Mouse (Mus musculus) gastrocnemius, adult 18-20 months (tissue): ENCODE results near the gene Fgfr2. TPM values are rescaled to one million over a fixed set of nuclear protein-coding genes. Genes with fewer than 3 reads are reported as not detected.
A peak's percentile ranks its signal among the peaks of the same experiment; 100 is the strongest.

Source experiments
- DNase-seq: peaks from one replicate; pipeline ENCODE4 v3.0.0; 2021; ENCODE audit warnings: low spot score
- total RNA-seq, 2 experiments: library from RNA; stranded (reverse); gene quantifications; 2 replicates each; pipeline ENCODE4 v1.2.3; 2021

Gene Fgfr2
- total RNA-seq, 2 experiments from 2014 or later: 0.43 to 0.88 TPM

GRCm38 (mm10) chr7:132949968-132950367 is 173.2 kb downstream of the Fgfr2 start:
- no peak for DNase-seq

DNA sequence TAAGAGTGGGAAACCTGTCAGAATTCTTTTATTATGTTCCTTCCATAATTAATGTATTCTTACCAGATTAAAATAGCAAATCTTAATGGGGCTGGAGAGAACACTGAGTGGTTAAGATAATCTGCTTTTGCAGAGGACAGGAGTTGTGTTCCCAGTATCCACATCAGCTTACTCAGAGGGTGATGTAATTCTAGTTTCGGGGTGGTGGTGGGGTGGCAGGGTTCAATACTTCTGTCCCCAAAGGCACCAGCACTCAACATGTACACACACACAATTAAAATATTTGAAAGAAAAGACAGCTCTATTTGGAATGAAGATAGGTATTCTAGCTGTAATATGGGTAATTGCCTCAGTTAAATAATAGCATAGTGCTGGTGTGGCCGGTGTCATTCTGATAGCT is 182.6 kb downstream of the Fgfr2 start:
- DNase-seq: no peak

DNA sequence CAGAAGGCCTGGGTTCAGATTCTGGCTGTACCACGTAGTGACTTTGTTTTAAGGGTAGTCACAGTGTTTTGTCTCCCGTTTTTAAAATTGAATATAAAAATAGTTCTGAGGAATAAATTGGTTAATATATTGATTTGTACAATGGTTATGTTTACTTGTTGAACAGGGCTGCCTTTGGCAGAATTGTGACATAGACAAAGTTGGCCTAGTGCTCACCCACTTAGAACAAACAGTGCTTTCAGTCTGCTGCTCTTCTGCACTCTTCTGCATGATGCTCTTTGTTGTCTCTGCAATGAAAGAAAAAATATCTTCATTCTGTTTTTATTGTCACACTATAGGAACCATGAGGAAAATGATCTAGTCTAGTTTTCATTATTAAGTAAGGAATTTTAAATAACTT is 184.0 kb downstream of the Fgfr2 start:
- no peak for DNase-seq

GRCm38 (mm10) chr7:132934743-132935142 is 188.4 kb downstream of the Fgfr2 start:
- no peak for DNase-seq

DNA sequence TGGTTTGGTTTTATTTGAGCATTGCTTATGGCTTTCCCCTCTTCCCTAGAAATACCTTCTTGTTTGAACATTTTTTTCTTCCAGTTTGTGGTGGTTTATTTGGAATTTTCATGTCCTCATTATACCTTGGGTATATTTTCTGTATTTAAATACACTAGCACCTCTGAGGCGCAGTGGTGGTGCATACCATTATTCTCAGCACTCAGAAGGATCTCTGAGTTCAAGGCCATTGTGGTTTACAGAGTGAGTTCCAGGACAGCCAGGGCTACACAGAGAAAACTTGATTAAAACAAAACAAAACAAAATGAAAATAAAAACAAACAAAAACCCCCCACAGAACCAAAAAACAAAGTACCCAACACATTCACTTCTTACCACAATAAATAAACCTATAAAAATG is 189.8 kb downstream of the Fgfr2 start:
- DNase-seq: no peak

- DNase-seq: peak; percentile 58
Measured at GRCm38 (mm10) chr7:132931560-132932351, 191.4 kb downstream of the Fgfr2 start.

GRCm38 (mm10) chr7:132930850-132931559 is 192.1 kb downstream of the Fgfr2 start, which contains the start of gene Zranb1:
Gene Zranb1, plus strand, starts transcription at chr7:132931142.
- peak; percentile 98 for DNase-seq

DNA sequence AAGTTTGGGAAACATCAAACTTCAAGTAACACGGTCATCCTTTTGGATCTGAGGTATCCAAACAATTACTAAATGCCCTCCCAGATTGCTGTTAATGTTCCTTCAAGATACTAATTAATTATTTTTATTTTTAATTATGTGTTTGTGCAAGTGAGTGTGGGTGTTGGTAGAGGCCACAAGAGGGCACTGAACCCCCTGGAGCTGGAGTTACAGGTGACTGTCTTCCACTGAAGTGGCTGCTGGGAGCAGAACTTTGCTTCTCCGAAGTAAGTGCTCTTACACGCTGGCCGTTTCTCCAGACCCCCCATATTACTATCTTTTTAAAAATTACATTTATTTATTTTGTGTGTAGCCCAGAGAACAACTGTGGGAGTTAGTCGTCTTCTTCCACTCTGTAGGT is 193.1 kb downstream of the Fgfr2 start:
- DNase-seq: no peak

DNA sequence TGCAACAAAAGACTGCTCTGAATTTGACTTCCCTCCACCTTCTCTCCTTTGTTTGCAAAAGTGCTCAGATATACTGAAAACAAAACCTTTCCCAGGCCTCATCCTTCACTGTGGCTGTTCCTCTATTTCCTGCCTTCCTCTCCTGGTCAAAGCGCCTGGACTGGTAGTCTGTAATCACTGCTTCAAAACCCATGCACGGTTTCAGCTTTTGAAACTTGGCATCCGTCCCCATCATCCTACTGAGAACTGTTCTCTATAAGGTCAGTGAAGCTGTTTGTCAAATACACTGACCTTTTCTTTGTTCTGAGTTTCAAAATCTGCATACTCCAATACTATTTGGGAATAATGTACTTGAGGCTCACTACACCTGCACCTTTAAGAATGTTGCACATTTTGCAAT is 195.9 kb downstream of the Fgfr2 start:
- DNase-seq: no peak

- no peak for DNase-seq
Measured at GRCm38 (mm10) chr7:132925227-132925626, 197.9 kb downstream of the Fgfr2 start.

DNA sequence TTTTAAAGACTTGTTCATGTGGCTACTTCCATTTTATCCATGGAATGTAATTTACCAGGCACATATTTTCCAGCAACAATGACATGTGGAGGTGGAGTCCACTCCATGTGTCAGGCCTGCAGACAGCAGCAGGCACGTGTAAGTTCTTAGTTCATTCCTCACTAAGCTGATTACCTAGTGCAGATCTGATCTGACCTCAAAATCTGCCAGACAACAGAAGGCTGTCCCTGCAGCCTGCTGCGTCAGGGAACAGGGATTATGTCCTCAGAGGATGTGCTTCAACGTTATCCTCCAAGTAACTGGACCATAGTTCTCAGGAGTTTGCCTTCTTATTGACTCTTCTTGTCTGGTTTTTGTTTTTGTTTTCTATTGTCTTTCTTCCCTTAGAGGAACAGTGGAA is 201.2 kb downstream of the Fgfr2 start:
- DNase-seq: no peak

- no peak for DNase-seq
Measured at GRCm38 (mm10) chr7:132903796-132904195, 219.4 kb downstream of the Fgfr2 start.

DNA sequence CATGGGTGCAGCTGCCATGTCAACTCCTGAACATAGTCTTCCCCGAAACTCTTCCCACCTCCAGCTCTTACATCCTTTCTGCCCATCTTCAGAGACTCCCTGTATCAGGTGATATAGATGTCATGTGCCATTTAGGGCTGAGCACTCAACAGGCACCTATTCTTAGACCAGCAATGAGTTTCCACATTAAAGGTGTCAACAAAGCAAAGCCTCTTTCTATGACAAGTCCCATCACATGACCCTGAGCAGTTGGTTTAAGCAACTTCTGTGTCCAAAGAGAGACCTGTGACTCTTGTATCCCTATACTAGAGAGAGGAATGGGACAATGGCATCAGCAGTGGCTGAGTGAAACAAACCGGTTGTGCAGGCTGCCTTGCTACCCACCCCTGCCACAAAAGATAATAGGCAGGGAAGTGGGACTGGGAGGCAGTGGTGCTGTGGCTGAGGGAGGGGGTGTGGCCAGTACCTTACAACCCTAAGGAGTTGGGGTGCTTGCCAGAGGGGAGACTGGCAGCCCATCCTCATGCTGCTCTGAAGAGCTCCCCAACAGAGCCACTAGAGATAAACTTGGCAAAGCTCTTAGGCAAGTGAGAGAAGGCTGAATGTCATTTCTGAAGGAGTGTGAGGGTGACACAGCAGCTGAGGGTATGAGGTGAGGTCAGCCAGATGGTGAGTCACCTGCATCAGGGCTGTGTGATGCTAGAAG is 222.2 kb downstream of the Fgfr2 start:
- no peak for DNase-seq

DNA sequence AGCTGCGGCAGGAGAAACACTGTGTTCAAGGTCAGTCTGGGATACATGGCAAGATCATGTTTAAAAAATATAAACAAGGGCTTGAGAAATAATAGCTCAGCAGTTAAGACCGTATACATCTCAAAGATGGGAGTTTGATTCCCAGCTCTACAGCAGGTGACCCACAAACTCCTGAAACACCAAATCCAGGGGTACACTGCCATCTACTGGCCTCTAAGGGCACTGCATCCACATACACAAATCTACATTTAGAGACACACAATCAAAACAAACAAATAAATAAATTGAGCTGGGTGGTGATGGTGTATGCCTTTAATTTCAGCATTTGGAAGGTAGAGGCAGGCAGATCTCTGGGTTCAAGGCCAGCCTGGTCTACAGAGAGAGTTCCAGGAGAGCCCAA is 224.9 kb downstream of the Fgfr2 start:
- DNase-seq: no peak

DNA sequence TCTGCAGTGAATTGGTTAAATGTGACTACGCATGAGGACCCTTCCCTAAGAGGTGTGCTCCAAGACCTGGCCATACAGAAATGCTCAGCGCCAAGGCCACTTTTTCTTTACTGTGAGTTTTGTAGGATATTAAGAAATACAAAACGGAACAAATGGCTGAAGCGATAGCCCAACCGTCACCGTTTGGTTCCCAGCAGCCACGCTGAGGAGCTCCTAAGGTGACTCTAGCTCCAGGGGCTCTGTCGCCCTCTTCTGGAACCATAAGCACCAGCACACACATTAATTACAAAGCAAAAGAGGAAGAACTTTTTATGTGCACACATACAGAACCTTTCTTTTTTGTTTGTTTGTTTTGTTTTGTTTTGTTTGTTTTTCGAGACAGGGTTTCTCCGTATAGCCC is 225.9 kb downstream of the Fgfr2 start:
- DNase-seq: no peak

DNA sequence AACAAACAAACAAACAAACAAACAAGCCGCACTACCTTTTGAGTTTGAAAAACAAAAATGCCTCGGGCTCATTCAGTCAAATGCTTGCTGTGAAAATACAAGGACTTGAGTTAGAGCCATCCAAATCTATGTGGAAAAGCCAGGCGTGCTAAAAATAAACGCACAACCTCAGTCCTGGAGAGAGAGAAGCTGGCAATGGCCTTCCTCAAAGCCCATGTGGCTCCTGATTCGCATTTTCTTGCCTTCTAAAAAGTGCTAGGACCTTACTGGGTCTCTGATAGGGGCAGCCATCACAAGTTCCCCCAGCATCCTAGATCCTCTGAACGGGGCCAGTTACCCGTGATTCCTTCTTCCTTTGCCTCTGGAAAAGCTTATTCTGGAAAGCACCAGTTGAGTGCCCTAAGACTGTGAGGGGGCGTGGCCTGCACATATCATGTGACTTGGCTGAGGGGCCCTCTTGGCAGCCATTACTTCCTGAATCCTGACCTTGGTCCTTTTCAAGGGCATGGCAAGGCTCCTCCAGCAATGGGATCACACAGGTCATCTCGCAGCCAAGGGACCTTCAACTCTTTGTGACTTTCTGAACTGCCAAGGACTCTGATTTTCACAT is 226.8 kb downstream of the Fgfr2 start:
- no peak for DNase-seq

DNA sequence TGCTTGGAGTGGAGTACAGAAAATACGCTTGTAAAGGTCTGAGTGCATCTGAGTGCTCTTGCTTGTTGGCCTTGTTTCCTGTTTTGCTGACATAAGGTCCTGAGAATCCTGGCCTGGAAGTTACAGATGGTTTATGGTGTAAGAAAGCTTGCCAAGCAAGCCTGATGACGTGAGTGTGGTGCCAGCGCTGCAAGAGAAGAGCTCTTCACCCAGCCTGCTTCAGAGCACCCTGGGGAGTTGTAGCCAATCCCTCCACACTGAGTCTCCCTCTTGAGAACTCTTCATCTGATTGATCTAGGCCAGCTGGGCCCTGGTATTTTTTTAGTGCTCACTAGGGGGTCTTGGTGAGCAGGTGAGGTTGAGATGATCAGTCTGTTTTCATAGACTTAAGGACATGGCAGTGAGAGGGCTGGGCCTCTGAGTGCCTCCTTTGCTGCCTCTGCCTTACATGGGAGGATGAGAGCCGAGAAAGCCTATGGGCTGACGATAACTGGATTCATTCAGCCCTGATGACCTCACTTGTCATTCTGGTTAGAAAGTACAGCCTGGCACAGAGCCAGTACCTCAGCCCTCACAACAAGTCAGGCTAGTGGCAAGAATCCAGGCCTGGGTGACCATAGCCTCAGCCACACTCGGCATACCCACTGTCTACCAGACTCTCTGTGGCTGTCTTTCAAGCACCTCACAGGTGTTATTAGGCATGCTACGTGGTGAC is 228.2 kb downstream of the Fgfr2 start:
- peak; percentile 44 for DNase-seq

GRCm38 (mm10) chr7:132893336-132893735 is 229.8 kb downstream of the Fgfr2 start:
- DNase-seq: no peak

DNA sequence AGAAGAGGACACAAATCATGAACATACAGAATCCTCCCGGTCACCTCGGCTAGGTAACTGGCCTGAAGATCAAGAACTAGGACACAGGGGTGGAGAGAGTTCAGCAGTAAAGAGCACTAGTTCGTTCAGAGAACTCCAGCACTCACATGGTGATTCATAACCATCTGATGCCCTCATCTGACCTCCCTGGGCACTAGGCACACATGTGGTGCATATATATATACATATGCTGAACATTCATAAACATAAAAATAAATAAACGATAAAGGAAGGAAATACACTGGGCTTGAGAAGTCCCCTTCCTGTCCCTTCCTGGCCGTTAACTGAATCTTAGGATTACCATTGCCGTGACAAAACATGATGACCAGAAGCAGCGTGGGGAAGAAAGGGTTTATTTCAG is 230.3 kb downstream of the Fgfr2 start:
- no peak for DNase-seq

DNA sequence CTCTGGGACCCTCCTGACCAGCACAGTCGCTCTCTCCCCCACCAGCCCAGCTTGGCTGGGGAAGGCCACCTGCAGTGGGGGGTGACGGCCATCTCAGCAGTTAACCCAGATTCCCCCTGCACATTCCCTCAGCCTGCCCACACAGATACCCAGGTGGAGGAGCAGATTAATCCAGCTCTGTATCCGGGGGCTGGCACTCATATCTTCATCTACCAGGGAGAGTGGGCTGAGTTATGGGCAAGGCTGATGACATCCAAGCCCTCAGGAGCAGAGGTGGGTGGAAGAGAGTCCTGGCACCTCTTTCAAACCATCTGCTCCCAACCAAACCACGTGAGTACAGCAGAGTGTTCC is 230.9 kb downstream of the Fgfr2 start:
- DNase-seq: no peak

DNA sequence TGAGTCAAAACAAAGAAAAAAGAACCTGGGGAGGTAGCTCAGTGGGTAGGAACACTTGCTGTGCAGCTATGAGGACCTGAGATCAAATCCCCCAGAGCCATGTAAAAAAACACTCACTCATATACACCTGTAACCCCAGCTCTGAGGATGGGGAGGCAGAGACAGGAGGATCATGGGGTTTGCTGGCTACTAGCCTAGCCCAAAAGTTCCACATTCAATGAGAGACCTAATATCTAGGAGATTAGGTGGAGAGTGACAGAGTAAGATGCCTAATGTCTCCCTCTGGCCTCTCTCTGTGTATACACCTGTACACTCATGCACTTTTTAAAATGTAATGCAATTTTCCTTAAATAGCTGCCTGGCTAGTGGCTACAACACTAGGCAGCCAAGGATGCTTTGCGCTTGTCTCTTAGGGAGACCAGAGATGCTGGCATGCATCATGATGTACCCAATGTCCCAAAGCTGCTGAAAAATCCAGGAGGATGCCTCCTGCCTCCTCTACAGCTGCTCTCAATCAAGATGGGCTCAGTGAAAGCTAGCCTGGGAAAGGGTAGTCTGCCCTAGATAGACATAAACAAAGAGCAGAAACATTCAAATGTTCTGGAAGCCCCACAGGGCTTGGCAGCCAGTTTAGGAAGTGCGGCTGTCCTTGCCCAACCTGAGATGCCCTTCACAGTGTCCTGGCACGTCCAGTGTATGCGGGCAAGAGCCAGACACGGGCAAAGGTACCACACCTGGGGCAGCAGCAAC is 231.4 kb downstream of the Fgfr2 start:
- DNase-seq: no peak
